Mouse (Mus musculus): ENCODE measurements around the gene B3gnt4.
"Not testable (repeated sequence)": the region's sequence is repeated elsewhere in the genome, so short reads cannot be mapped to it uniquely, and the experiment has no call there.

The B3gnt4 gene

GRCm38 (mm10) chr5:123510160-123510559 is at the start of gene B3gnt4:
TSS of gene B3gnt4 (plus strand) at chr5:123510460.
- DNase-seq (ENCODE audit: low spot score in 2 of 2): no peak

- DNase-seq (ENCODE audit: low spot score in 2 of 2): no peak
These were observed 48.8 kb upstream of the B3gnt4 start for GRCm38 (mm10) chr5:123461420-123461819.

- no peak for DNase-seq (ENCODE audit: low spot score in 2 of 2)
These were observed 45.6 kb upstream of the B3gnt4 start for GRCm38 (mm10) chr5:123464638-123465037.

GRCm38 (mm10) chr5:123470784-123471400 is 39.4 kb upstream of the B3gnt4 start:
- DNase-seq (ENCODE audit: low spot score in 2 of 2): no peak

GRCm38 (mm10) chr5:123473817-123474216 is 36.4 kb upstream of the B3gnt4 start:
- DNase-seq (ENCODE audit: low spot score in 2 of 2): no peak

- no peak for DNase-seq (ENCODE audit: low spot score in 2 of 2)
These were observed 22.4 kb upstream of the B3gnt4 start for GRCm38 (mm10) chr5:123487659-123488395.

GRCm38 (mm10) chr5:123489112-123489785 is 21.0 kb upstream of the B3gnt4 start, which contains the start of the genes Lrrc43 and Il31:
TSS of gene Lrrc43 (plus strand) at chr5:123489305.
TSS of gene Il31 (minus strand) at chr5:123489489.
- DNase-seq (ENCODE audit: low spot score in 2 of 2): no peak

- DNase-seq (ENCODE audit: low spot score in 2 of 2): no peak
These were observed 20.3 kb upstream of the B3gnt4 start for GRCm38 (mm10) chr5:123489935-123490334.

- DNase-seq (ENCODE audit: low spot score in 2 of 2): no peak
These were observed 10.5 kb upstream of the B3gnt4 start for GRCm38 (mm10) chr5:123499717-123500116.

- no peak for DNase-seq (ENCODE audit: low spot score in 2 of 2)
These were observed 8.3 kb upstream of the B3gnt4 start for GRCm38 (mm10) chr5:123501973-123502372.

- DNase-seq (ENCODE audit: low spot score in 2 of 2): peak; percentile 68 to 75
These were observed 2.1 kb upstream of the B3gnt4 start for GRCm38 (mm10) chr5:123507936-123508723.

GRCm38 (mm10) chr5:123508921-123509320 is 1.3 kb upstream of the B3gnt4 start:
- no peak for DNase-seq (ENCODE audit: low spot score in 2 of 2)

- DNase-seq (ENCODE audit: low spot score in 2 of 2): not testable (repeated sequence)
These were observed 1.2 kb downstream of the B3gnt4 start for GRCm38 (mm10) chr5:123511426-123511825.

GRCm38 (mm10) chr5:123512102-123512501 is 1.8 kb downstream of the B3gnt4 start:
- DNase-seq (ENCODE audit: low spot score in 2 of 2): no peak

- DNase-seq (ENCODE audit: low spot score in 2 of 2): no peak
These were observed 4.6 kb downstream of the B3gnt4 start for GRCm38 (mm10) chr5:123514871-123515270.

- DNase-seq (ENCODE audit: low spot score in 2 of 2): no peak
These were observed 10.4 kb downstream of the B3gnt4 start for GRCm38 (mm10) chr5:123520666-123521065.

GRCm38 (mm10) chr5:123521621-123522020 is 11.4 kb downstream of the B3gnt4 start:
- DNase-seq (ENCODE audit: low spot score in 2 of 2): no peak

GRCm38 (mm10) chr5:123522166-123522565 is 11.9 kb downstream of the B3gnt4 start:
- DNase-seq (ENCODE audit: low spot score in 2 of 2): no peak

GRCm38 (mm10) chr5:123523692-123524392 is 13.6 kb downstream of the B3gnt4 start, which contains the start of gene Diablo:
TSS of gene Diablo (minus strand) at chr5:123524176.
- DNase-seq (ENCODE audit: low spot score in 2 of 2): peak; percentile 95 to 98

- no peak for DNase-seq (ENCODE audit: low spot score in 2 of 2)
These were observed 14.1 kb downstream of the B3gnt4 start for GRCm38 (mm10) chr5:123524393-123524750.

- DNase-seq (ENCODE audit: low spot score in 2 of 2): no peak
These were observed 15.0 kb downstream of the B3gnt4 start, which contains the start of gene Gm49027 for GRCm38 (mm10) chr5:123525281-123525680. TSS of gene Gm49027 (minus strand) at chr5:123525488.

Measured in urinary bladder, adult 18-20 months (tissue).